ENCODE assay signal across 9 mouse cellular contexts in the genomic region with DNA sequence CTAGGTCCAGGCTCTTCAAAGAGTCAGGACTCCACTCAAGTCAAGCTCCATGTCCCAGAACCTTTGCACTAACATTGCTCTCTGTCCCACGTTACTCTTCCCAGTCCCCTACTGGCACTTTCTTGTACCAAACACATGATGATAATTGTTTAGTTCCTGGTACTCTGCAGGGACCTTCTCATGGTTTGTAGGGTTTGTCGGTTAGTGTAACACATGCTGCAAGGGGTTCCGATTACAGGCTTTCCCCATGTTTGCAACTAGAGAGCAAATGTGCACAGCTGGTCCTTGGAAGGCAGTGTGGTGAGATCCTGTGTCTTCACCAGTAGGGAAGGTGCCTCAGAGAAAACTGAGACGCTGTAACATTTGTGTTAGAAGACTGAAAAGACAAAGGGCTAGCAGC. TPM values are rescaled to one million over a fixed set of nuclear protein-coding genes. Genes with fewer than 3 reads are reported as not detected.
DNase-seq lines count a peak whose midpoint lies in the region; ATAC-seq and TF ChIP-seq lines count a peak whose summit lies in the region.
"Had no signal": no experiment of that assay in that cellular context is flagged by ENCODE, and none has a peak within 500 bp of the region (broad histone marks: within the 10 kb centered on the region; RNA-seq: fewer than 3 reads in every experiment).

No protein-coding gene starts in this region.

- H3K36me3 ChIP-seq in forebrain, embryonic 12.5 days (replicated peaks): no peaks in the 10 kb centered on the region
- H3K36me3 ChIP-seq in forebrain, postnatal 0 days (ENCODE audit: insufficient read depth): no peaks in the 10 kb centered on the region
- H3K36me3 ChIP-seq in lung, embryonic 16.5 days (ENCODE audit: control insufficient read depth, insufficient read depth, low read length): no peaks in the 10 kb centered on the region
- no peaks in the 10 kb centered on the region for H3K36me3 ChIP-seq in heart, embryonic 14.5 days (ENCODE audit: control insufficient read depth, insufficient read depth, low read length)
- no peaks in the 10 kb centered on the region for H3K36me3 ChIP-seq in small intestine, adult 2 months (ENCODE audit: control insufficient read depth, insufficient read depth, low read length)

- H3K27ac ChIP-seq in forebrain, embryonic 12.5 days: peak overlapping the region; percentile 78
- H3K27ac ChIP-seq in forebrain, postnatal 0 days (ENCODE audit: low read depth, low read length): no peak overlapping the region
- H3K27ac ChIP-seq in lung, embryonic 16.5 days (ENCODE audit: low read length): peak overlapping the region; percentile 80
- H3K27ac ChIP-seq in heart, embryonic 14.5 days (replicated peaks in 1 of 2; ENCODE audit: control insufficient read depth in 1 of 2, insufficient read depth in 1 of 2, low read depth in 2 of 2, low read length in 2 of 2): peak overlapping the region; percentile 76 to 82
- peak overlapping the region; percentile 52; the same call in 1 of the 2 replicates for H3K27ac ChIP-seq in small intestine, adult 2 months (ENCODE audit: insufficient read depth, low read depth, low read length)

- WGBS in forebrain, embryonic 12.5 days: 52% methylated on average over 4 of the region's 4 CpGs
- 44% methylated on average over 4 of the region's 4 CpGs for WGBS in forebrain, postnatal 0 days
- 21% methylated on average over 4 of the region's 4 CpGs for WGBS in lung, embryonic 16.5 days
- 53% methylated on average over 4 of the region's 4 CpGs for WGBS in heart, embryonic 14.5 days
- 70% methylated on average over 4 of the region's 4 CpGs for WGBS in small intestine, adult 2 months

- no peak for TF ChIP-seq POLR2A in small intestine, adult 2 months (IDR thresholded peaks at IDR 0.05; ENCODE audit: low read depth, low read length)

- no peak overlapping the region for H3K9ac ChIP-seq in forebrain, embryonic 12.5 days
- no peak overlapping the region for H3K9ac ChIP-seq in forebrain, postnatal 0 days
- peak overlapping the region; percentile 0; the same call in 1 of the 2 replicates for H3K9ac ChIP-seq in lung, embryonic 16.5 days (ENCODE audit: low read length)
- H3K9ac ChIP-seq in heart, embryonic 14.5 days (ENCODE audit: low read length): no peak overlapping the region; the same call in 1 of the 2 replicates

- H3K9me3 ChIP-seq in forebrain, embryonic 12.5 days: no peaks in the 10 kb centered on the region
- no peaks in the 10 kb centered on the region for H3K9me3 ChIP-seq in forebrain, postnatal 0 days (ENCODE audit: low read length)
- H3K9me3 ChIP-seq in lung, embryonic 16.5 days (ENCODE audit: control insufficient read depth, low read length): no peaks in the 10 kb centered on the region
- H3K9me3 ChIP-seq in heart, embryonic 14.5 days (ENCODE audit: control insufficient read depth, low read length): no peaks in the 10 kb centered on the region

- no peak overlapping the region for H3K4me2 ChIP-seq in forebrain, embryonic 12.5 days
- no peak overlapping the region for H3K4me2 ChIP-seq in forebrain, postnatal 0 days (ENCODE audit: low read depth)
- peak overlapping the region; percentile 38 for H3K4me2 ChIP-seq in lung, embryonic 16.5 days (ENCODE audit: low read depth, low read length)
- H3K4me2 ChIP-seq in heart, embryonic 14.5 days (ENCODE audit: low read length): peak overlapping the region; percentile 39; the same call in 1 of the 2 replicates

- H3K27me3 ChIP-seq in forebrain, embryonic 12.5 days: no peaks in the 10 kb centered on the region
- H3K27me3 ChIP-seq in forebrain, postnatal 0 days (ENCODE audit: insufficient read depth, low read length): no peaks in the 10 kb centered on the region
- no peaks in the 10 kb centered on the region for H3K27me3 ChIP-seq in lung, embryonic 16.5 days (ENCODE audit: control insufficient read depth, insufficient read depth, low read depth, low read length)
- no peaks in the 10 kb centered on the region for H3K27me3 ChIP-seq in heart, embryonic 14.5 days (ENCODE audit: control insufficient read depth, insufficient read depth, low read length)
- no peaks in the 10 kb centered on the region for H3K27me3 ChIP-seq in small intestine, adult 2 months (ENCODE audit: control insufficient read depth, insufficient read depth, low read length)

- DNase-seq in forebrain, postnatal 0 days: no peak
- no peak for DNase-seq in lung, adult 18-20 months
- DNase-seq in right cerebral cortex, postnatal 14 days: no peak
- DNase-seq in left cerebral cortex, adult 8-10 months (ENCODE audit: low spot score in 2 of 2): no peak
- DNase-seq: cerebellum, adult 8-10 months had no signal

- H3K4me1 ChIP-seq in forebrain, embryonic 12.5 days: peaks cover 23% of the 10 kb centered on the region
- H3K4me1 ChIP-seq in forebrain, postnatal 0 days (ENCODE audit: insufficient read depth): no peaks in the 10 kb centered on the region
- H3K4me1 ChIP-seq in lung, embryonic 16.5 days (replicated peaks; ENCODE audit: control insufficient read depth, insufficient read depth, low read length): peaks cover 18% of the 10 kb centered on the region
- peaks cover 24 to 28% of the 10 kb centered on the region in 2 experiments for H3K4me1 ChIP-seq in heart, embryonic 14.5 days (ENCODE audit: control insufficient read depth in 2 of 2, insufficient read depth in 2 of 2, low read length in 2 of 2)
- no peaks in the 10 kb centered on the region for H3K4me1 ChIP-seq in small intestine, adult 2 months (ENCODE audit: control insufficient read depth, insufficient read depth, insufficient read length, low read length)

- ATAC-seq in forebrain, embryonic 12.5 days (ENCODE audit: low FRiP score): no peak
- no peak for ATAC-seq in forebrain, postnatal 0 days
- ATAC-seq in lung, embryonic 16.5 days (ENCODE audit: low read depth): peak; percentile 13; the same call in 1 of the 2 replicates
- ATAC-seq in heart, embryonic 14.5 days (ENCODE audit: insufficient number of reproducible peaks, insufficient read depth, low FRiP score, low read depth): no peak

- no peak overlapping the region for H3K4me3 ChIP-seq in forebrain, embryonic 12.5 days (replicated peaks)
- no peak overlapping the region for H3K4me3 ChIP-seq in forebrain, postnatal 0 days (ENCODE audit: low read depth, low read length)
- no peak overlapping the region for H3K4me3 ChIP-seq in lung, embryonic 16.5 days (ENCODE audit: low read length)
- H3K4me3 ChIP-seq in heart, embryonic 14.5 days (ENCODE audit: control insufficient read depth in 1 of 2, insufficient read depth in 1 of 2, low read depth in 1 of 2, low read length in 2 of 2): no peak overlapping the region
- no peak overlapping the region for H3K4me3 ChIP-seq in small intestine, adult 2 months (ENCODE audit: low read depth, low read length)

- TF ChIP-seq CTCF in forebrain, postnatal 0 days (IDR thresholded peaks at IDR 0.05; ENCODE audit: low read depth): no peak
- no peak for TF ChIP-seq CTCF in small intestine, adult 2 months (IDR thresholded peaks at IDR 0.05; ENCODE audit: extremely low read depth, insufficient read length, insufficient replicate concordance, low read depth, low read length)

RNA-seq across cellular contexts. Expression of a gene that starts 8.6 kb away (rescaled TPM):
- 731 and 774 TPM in 2 replicates for polyA plus RNA-seq in forebrain, embryonic 12.5 days (2016; fragmentation: Nextera tagmentation; extraction: Ambion mirVana)
- 391 and 472 TPM in 2 replicates for total RNA-seq in forebrain, postnatal 0 days (2014; rRNA removed)
- 180 and 278 TPM in 2 replicates for polyA plus RNA-seq in forebrain, postnatal 0 days (2015; fragmentation: Nextera tagmentation; extraction: Ambion mirVana)
- 644 and 678 TPM in 2 replicates for polyA plus RNA-seq in lung, embryonic 16.5 days (2015; fragmentation: Nextera tagmentation; extraction: Ambion mirVana)
- polyA plus RNA-seq in heart, embryonic 14.5 days (2014; fragmentation: Nextera tagmentation; extraction: Ambion mirVana): 612 and 625 TPM in 2 replicates
- polyA plus RNA-seq in small intestine, adult 2 months (2012; rRNA removed): 12.3 and 18.7 TPM in 2 replicates
- 100 to 1,000 TPM; 276 to 301 (median 288) TPM for total RNA-seq in left cerebral cortex, adult 8-10 months (2022)

Comparison
In these comparisons a context has a peak if more than half of its experiments do, and no peak if none do; other contexts are left out.
1. H3K4me2 ChIP-seq: peak in lung, embryonic 16.5 days (single experiment) and heart, embryonic 14.5 days (single experiment); none in forebrain, embryonic 12.5 days (single experiment) and forebrain, postnatal 0 days (single experiment).